Mouse (Mus musculus) heart, adult 9 months (tissue): Measurements from ENCODE around the gene Stk39.

Experiments
- DNase-seq, 2 experiments: peaks; one replicate each; pipeline ENCODE4 v3.0.0; 2022; ENCODE audit warnings: low spot score in 2 of 2

Gene Stk39

DNA sequence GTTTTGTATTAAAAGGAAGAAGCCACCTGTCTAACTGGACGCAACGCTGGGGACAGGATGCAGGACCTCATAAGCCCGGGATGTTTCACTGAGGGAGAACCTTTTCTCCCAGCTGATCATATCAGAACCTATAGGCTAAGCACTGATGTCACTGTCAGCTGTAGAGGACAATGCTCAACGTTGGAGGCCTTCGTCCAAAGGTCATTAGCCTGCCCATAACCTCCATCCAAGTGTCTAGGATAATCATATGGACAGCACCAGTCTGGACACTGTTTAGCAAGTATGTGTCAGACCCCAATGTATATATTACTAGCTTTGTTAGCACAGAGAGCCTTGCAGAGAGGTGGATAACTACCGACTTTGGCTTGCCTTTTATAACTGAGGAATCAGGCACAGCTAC is 51.8 kb downstream of the Stk39 start:
- DNase-seq: no peak

DNA sequence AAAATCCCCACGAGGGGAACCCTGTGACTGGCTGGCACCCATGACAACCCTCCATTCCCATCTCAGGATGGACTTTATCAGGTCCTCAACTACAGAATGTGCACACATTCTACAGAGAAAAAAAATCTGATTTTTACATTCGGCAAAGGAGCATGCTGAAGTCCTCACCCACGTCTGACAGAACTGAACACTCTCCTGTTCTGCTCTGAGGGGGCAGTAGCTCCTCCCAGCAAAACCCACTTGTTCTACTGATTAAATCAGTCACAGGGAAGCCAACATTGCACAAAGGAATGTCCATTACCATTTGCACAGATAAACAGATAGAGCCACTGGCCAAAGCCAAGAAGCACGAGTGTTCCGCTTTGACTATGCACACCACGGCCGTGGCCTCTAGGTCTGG is 52.3 kb downstream of the Stk39 start:
- DNase-seq: no peak

DNA sequence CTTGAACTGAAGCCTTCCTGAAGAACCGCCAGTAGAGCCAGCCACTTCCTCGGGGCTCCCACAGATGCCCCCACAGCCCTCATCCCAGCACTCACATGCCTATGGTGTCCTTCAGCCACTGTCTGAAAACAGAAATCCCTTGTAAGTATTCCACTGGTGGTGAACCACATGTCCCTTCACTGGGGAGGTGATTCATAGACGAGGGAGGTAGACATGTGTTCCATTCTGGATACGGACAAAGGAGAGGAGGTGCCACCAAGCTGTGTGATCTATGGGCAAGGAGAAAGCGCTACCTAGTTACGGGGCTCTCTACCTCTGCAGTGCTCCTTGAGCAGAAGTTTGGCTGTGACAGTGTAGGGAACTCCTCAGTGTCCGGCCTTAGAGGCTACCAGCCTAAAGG is 52.9 kb downstream of the Stk39 start:
- DNase-seq: no peak

DNA sequence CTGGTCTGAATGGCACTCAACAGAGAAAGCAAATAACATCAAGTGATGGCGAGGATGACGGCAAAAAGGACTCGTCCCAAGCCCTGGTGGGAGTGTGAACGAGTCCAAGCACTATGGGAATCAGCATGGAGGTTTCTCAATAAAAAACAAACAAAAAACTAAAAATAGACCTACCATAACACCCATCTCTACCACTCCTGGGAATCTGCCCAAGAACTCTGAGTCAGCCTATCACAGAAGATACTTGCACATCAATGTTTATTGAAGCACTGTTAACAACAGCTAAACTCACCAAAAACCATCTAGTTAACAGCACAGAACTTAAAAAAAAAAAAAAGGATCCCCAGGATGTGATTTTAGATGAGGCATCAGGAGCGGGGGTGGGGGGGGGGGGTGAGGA is 55.0 kb downstream of the Stk39 start:
- DNase-seq: no peak

DNA sequence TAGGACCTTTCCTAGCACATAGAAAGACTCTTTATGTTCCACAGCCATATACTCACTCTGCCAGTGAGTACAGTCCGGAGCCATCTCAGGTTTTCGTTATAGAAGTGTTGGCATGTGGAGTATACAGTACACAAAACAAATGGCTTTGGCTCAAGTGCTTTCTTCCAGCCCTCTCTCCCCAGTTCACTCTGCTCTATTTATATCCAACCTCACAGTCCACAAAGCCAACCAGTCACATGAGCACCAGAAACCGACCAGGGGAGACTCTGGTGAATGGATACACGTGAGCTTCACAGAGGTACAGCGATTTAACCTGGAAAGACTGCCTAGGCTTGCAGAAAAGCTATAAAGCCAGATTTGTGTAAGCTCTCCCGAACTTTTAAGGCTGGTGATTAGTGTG is 56.4 kb downstream of the Stk39 start:
- DNase-seq: peak; percentile 64 to 70

DNA sequence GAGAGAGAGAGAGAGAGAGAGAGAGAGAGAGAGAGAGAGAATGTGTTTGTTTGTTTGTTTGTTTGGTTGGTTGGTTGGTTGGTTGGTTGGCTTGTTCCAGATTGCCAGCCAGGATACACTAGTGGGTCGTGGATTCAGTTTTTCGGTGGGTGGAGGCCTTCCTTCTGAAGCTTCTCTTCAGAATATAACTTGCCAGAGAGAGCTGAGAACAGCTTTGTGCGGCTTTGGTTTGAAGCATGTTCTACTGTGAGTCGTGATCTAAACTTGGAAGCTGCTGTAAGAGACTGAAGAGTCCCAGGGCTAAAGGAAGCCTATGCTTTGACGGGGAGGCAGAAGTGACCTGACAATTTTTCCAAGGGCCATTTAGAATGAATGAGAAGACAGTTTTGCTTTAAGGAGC is 59.9 kb downstream of the Stk39 start:
- DNase-seq: no peak

DNA sequence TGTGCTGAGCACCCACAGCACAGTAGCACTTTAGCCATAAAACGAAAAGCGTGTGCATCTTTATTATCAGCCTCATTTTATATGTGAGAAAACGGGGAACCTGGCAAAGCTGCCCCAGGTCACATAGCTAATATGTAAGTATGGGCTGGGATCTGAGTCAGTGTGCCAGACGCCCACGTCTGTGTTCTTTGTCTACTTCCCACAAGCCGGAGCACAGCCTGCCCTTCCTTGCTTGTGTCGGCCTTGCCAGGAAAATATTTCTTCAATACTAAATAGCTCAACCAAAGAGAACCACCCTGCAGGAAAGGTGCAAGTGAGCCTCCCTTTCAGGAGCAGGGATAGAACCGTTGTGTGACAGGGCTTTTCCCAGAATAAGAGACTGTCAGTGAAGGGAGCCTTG is 60.9 kb downstream of the Stk39 start:
- DNase-seq: no peak

DNA sequence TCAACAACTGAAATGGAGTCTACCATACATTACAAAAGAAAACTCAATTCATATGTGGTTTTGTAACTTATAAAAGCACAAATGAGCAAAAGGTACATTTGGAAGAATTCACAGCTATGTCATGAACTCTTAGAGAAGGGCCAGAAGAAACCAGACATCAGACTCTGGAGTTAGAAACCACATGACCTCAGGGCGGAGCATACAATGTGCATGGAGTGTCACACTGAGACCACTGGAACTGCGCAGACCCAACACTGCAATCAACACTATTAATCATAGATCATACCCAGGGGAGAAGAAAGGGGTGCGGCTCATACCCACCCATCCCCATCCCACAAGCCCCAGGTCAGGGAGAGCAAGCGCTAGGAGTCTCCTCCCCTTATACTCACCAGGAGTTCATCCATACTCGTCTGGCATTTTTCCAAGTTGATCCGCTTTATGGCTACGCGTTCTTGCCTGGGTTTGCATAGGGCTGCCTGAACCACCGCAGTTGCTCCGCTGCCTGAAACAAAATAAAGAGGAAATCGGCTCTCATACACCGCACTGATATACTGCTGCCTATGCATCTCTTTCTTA is 62.3 kb downstream of the Stk39 start:
- DNase-seq: no peak

DNA sequence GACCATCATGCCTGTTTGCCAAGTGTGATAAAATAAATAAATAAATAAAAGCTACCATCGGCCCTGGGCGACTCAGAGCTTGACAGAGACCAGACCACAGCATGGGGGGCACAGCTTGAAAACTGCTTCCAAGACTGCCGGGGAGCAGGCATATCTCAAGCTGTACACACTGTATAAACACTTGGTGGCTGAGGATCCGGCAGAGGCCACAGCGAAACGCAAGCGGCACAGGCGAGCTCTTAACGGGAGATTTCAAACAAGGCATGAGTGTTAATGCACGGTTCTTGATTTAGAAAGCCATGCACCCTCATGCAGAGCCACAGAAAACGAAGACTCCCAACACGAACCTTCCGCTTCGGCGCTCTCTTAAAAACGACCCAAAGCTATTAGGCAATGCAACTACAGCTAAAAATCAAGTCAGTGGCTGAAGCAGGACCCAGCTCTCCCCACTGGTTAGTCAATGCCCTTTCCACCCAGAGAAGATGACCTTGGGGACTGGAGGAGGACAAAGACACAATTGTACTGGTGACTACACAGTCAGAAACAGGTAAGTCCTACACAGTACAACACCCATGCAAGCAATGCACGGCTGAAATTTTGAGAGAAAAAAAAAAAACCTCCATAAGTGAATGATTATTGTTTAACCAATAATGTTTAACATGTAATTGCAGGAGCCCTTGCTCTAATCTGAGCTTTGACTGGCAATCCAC is 63.6 kb downstream of the Stk39 start:
- no peak for DNase-seq

DNA sequence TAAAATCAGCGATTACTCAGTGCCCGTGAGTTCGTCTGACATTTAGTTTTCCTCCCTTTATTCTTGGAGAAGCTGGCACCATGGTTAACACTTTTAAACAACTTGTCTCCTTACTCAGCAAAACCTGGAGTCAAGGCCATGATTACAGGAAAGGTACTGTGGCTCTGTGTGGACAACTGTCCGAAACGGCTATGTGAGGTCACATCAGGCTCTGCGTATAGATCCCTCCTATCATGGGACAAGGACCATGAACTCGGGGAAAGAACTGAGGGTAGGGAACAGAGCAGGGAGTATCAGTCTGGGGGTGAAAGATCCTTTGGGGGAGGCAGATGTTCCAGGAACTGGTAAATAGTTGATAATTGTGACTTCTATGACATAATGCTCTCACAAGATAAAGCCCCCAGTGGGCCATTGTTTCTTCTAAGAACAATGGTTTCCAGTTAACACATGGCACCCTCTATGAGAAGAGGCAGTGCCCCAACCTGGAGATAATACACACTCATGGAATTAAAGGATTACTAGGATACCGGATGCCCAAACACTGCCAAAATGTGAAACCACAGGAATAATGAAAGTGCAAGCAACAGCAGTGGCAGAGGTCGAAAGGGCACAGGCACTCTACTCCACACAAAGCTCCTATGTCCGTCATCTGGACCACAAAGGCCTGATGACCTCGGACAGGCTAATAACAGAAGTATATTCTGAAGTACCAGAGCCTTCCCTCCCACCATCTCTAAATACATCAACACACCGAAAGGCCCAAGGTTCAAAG is 64.7 kb downstream of the Stk39 start:
- no peak for DNase-seq

DNA sequence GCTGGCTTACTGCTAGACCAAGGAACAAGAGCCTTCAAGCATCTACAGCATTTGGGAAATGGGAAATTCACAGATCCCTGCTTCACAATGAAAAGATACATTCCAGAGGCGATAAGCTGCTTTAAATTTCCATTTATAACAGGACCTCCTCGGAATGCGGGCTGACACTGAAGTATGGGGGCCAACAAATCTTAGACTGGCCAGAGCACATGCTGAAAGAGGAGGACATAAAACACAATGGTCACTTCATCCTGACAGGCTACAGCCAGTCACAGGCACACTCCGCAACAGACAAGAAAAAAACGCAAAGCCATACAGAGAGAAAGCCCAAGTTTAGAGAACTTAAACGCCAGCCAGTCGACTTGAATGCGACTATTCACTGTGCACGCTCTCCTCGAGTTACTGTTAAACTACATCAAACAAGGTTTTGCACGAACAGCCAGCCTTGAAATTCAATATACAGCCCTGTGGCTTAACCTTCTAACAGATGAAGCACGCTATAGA is 65.4 kb downstream of the Stk39 start:
- DNase-seq: no peak

DNA sequence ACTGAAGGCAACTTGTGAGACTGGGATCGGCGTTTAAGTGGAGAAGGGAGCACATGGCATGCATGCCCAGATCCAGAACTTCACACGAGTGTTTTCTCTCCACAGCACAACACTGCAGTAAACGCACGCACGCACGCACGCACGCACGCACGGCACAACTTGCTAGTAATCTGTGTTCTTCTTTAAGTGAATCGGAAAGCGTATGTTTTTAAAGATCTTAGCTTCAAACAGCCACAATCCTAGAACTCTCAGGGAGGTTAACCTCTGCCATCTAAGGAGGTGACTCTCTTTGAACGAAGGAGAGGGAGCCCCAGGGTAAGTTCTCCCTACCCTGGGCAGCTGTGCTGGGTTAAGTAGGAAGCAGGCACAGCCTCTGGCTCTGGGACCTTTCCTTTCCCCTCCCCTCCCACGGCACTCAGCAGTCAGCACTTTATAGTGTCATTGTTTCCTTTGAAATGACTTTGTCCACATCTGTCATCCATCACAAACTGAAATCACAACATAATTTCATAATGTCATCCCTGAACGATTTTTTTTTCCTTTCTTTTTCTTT is 66.8 kb downstream of the Stk39 start:
- DNase-seq: no peak

DNA sequence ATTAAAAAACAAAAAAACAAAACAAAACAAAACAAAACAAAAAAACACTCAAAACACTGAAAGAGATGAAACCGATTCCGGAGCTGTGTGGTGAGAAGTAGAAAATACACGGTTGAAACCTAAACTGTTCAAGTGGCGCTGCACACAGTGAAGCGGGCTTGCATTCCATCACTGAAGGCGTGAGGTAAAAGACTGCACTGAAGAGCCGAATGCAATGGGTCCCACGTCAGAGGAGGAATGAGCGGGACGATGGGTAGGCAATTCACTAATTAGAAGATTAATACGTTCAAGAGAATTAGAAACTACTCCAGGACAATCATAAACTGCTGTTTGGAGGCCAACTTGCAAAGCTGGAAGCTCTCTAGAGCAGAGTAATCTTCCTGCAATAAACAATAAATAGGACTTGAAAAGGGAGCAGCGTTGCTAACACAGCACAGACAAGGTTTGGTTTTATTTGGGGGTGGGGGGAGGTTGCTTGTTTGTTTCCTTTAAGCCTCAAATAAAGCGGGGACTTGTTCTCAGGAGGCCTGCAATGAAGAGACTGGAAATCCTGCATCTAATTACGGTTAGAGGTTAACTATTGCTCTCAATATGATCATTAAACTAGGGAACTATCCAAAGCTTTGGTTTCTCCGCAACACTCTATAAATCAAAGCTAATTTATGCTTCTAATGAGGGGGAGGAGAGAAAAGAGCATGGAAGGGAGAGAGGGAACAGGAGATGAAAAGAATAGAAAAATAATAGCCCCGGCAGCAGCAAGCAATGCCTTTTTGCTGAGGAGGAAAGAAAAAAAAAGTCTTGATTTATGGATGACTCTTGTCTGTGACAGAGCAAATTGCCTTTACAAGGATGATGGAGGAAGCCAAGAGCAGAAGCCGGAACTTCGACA is 67.5 kb downstream of the Stk39 start:
- no peak for DNase-seq

DNA sequence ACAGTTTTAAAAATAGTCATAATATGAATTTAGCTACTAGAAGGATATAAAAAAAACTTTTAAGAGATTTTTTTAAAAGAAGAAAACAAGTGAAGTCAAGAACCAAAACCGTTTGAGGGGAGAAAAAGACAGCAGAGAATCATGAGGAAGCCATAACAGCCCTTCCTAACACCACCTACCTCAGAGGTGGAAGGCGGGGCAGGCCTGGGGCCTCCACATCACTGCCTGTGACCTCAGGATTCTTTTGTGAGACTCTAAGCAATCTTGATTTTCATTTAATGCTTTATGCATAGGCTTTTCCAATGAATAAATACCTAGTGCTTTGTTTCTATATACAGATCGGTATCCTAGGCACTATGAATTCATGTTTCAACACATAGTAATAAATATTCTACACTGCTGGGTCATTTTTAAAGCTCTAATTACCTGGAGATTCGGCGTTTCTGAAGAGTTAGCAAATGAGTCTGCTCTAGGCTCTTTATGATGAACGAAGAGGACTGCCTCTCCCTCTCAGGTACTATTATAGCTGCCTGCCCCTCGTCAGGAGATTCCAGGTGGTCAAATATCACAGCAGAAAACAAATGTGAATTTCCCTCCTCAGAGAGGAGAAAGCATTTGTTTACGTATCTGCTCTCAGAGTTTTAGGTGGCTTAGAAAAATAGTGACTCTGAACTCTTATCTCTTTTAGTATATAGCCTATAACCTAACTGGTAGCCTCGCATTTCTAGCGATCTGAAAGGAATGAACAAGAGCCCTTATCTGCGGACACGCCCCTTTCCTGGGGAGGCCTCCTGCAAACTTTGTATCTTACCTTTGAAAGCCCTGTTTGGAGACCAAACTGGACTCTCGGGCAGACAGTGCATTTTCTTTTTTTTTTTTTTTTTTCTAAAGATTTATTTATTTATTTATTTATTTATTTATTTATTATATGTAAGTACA is 78.2 kb downstream of the Stk39 start:
- DNase-seq: no peak

DNA sequence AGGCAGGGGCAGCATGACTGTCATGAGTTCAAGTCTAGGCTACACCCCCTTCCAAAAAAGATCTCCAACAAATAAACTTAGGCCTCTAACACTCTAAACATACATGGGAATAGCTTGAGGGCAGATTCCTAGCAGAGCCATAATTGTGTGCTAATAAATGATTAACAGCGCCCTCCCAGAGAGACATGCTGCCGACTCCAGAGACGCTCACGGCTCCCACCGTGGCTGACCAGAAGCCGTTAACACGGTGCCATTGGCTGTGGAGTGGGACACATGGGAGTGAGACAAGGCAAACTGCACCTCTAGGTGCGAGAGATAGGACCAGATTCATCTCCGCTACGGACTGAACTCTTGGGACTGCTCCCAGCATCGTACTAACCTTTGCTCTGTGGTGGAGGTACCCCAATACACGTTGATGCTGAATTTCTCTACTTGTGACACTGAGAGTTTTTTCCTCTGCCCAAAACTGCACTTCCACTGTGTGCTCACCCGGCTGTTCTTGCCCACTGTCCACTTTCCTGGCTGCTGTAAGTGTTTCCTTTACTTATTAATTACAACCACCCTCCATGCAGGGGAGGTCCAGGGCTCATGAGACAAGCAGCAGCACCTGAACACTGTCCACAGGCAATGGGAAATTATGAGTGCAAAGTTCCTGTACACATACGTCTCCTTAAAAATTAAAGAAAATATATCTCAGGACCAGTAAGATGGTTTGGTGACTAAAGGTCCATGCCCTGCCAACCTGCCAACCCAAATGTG is 84.1 kb downstream of the Stk39 start:
- no peak for DNase-seq

DNA sequence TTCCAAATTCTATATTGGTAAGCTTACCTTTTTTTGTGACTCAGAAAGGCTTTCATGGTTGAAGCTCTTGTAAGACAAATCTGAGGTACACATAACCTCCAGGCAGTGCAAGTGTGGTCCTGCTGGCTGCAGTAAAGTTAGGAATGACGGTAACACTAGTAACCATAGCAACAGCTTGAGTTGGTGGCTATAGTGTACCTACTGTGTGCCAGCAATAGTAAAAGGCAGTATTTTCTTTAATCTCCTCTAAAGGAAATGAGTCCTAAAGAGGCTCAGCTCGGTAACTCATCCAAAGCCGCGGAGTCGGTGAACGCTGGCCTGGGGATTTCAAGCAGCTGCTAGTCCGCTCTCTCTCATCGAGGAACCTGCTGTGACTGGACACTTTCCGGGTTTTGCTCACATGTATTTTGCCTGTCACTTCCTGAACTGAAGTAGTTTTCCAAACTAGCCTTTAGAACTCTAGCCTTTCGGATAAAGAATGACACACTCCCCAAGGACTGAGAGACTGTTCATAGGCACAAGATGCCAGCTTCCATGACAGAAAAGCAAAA is 85.7 kb downstream of the Stk39 start:
- no peak for DNase-seq

DNA sequence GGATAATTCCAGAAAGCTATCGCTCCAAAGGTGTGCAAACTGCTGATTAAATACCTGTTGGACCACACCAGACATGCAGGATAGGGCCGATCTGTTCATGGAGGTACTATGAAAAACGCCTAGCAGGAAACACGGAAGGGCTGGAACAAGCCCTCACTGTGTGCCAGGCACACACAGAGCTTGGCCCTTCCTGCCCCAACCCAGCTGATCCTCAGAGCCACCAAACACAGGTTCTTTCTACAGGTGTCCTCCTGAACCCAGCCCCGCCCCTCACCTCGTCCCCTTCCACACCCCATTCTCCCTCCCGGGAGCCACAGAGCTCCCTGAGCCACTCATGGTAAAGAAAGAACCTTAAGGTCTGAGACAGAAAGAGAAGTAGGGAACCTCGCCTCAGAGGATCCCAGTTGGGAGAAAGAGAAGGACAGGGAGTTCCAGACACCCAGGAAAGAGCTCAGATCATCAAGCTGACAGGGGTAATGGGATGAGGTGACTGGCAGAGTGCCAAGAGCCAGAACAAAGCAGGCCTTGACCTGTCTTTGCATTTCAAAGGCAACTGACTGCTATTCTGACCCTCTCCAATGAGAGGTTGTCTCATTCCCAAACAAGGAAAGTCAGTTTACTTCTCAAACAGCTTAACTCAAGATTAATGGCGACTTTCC is 86.3 kb downstream of the Stk39 start:
- DNase-seq: no peak

DNA sequence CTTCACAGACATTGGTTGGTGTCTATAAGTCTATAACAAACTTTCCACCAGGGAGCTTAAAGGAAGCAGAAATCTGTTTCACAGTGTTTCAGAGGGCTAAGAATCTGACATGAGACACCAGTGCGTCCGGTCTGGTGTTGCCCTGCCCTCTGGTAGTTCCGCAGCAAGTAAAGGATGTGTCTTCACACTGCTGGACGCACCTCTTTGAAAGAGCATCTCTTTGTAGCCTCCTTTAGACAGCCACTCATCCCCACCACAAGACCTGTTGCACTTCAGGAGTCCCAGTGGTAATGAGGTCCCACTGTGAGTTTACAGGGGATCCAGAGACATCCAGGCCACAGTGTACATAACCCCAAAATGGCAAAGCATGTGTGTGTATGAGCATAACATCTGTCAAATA is 88.1 kb downstream of the Stk39 start:
- no peak for DNase-seq
